Mouse (Mus musculus): ENCODE results near the gene Arhgef3. TPM values are rescaled to one million over a fixed set of nuclear protein-coding genes. Genes with fewer than 3 reads are reported as not detected.

Arhgef3 gene
- polyA plus RNA-seq, 1 experiment from 2014 or later, result 1.6 TPM

GRCm38 (mm10) chr14:27409662-27410061, 295.0 kb downstream of the Arhgef3 start:
- no peaks in the 10 kb centered on the region for H3K27me3 ChIP-seq (ENCODE audit: poor library complexity, severe bottlenecking)
- no peaks in the 10 kb centered on the region for H3K36me3 ChIP-seq (replicated peaks)
- no peaks in the 10 kb centered on the region for H3K4me1 ChIP-seq
- no peak for DNase-seq (ENCODE audit: extremely low spot score, low spot score)
- H3K9me3 ChIP-seq, result peaks cover 8% of the 10 kb centered on the region; the same call in 1 of the 2 replicates
- 92% methylated on average over 3 of the region's 3 CpGs for WGBS
- no peak overlapping the region for H3K27ac ChIP-seq
- no peak overlapping the region for H3K4me3 ChIP-seq

GRCm38 (mm10) chr14:27411492-27411891, 296.8 kb downstream of the Arhgef3 start:
- Histone ChIP-seq H3K27ac (no peak overlapping the region), H3K4me3 (no peak overlapping the region), H3K4me1 (no peaks in the 10 kb centered on the region), H3K36me3 (replicated peaks) (no peaks in the 10 kb centered on the region), H3K9me3 (peaks cover 5% of the 10 kb centered on the region; the same call in 1 of the 2 replicates), H3K27me3 (ENCODE audit: poor library complexity, severe bottlenecking) (no peaks in the 10 kb centered on the region)
- DNase-seq (ENCODE audit: extremely low spot score, low spot score), result no peak
- 93% methylated on average over 7 of the region's 7 CpGs for WGBS

- 88% methylated on average over 8 of the region's 8 CpGs for WGBS
- no peak overlapping the region for H3K27ac ChIP-seq
- no peaks in the 10 kb centered on the region for H3K4me1 ChIP-seq
- H3K9me3 ChIP-seq, result peaks cover 5% of the 10 kb centered on the region; the same call in 1 of the 2 replicates
- H3K36me3 ChIP-seq (replicated peaks), result no peaks in the 10 kb centered on the region
- H3K4me3 ChIP-seq, result no peak overlapping the region
- no peak for DNase-seq (ENCODE audit: extremely low spot score, low spot score)
- no peaks in the 10 kb centered on the region for H3K27me3 ChIP-seq (ENCODE audit: poor library complexity, severe bottlenecking)
Measured at GRCm38 (mm10) chr14:27412699-27413098, 298.0 kb downstream of the Arhgef3 start.

GRCm38 (mm10) chr14:27413961-27414360, 299.3 kb downstream of the Arhgef3 start:
- WGBS, result 43% methylated on average over 4 of the region's 4 CpGs
- H3K9me3 ChIP-seq, result peaks cover 5% of the 10 kb centered on the region; the same call in 1 of the 2 replicates

GRCm38 (mm10) chr14:27420816-27421215, 306.1 kb downstream of the Arhgef3 start:
- no peaks in the 10 kb centered on the region for H3K4me1 ChIP-seq
- DNase-seq (ENCODE audit: extremely low spot score, low spot score), result no peak
- no peak overlapping the region for H3K27ac ChIP-seq
- 75% methylated on average over 3 of the region's 3 CpGs for WGBS
- H3K36me3 ChIP-seq (replicated peaks), result no peaks in the 10 kb centered on the region
- no peak overlapping the region for H3K4me3 ChIP-seq
- H3K27me3 ChIP-seq (ENCODE audit: poor library complexity, severe bottlenecking), result no peaks in the 10 kb centered on the region
- H3K9me3 ChIP-seq, result no peaks in the 10 kb centered on the region; the same call in 1 of the 2 replicates

More at GRCm38 (mm10) chr14:27413961-27414360, 299.3 kb downstream of the Arhgef3 start:
- Histone ChIP-seq H3K36me3 (replicated peaks) (no peaks in the 10 kb centered on the region), H3K4me3 (no peak overlapping the region), H3K27me3 (ENCODE audit: poor library complexity, severe bottlenecking) (no peaks in the 10 kb centered on the region), H3K4me1 (no peaks in the 10 kb centered on the region), H3K27ac (no peak overlapping the region)
- no peak for DNase-seq (ENCODE audit: extremely low spot score, low spot score)

- Histone ChIP-seq H3K4me1 (no peaks in the 10 kb centered on the region), H3K36me3 (replicated peaks) (no peaks in the 10 kb centered on the region), H3K4me3 (no peak overlapping the region), H3K27me3 (ENCODE audit: poor library complexity, severe bottlenecking) (peaks cover 5% of the 10 kb centered on the region), H3K9me3 (peaks cover under 1% of the 10 kb centered on the region; the same call in 1 of the 2 replicates), H3K27ac (no peak overlapping the region)
- DNase-seq (ENCODE audit: extremely low spot score, low spot score), result no peak
- WGBS, result 100% methylated on average over 1 of the region's 1 CpGs
Measured at GRCm38 (mm10) chr14:27422301-27422700, 307.6 kb downstream of the Arhgef3 start.

GRCm38 (mm10) chr14:27428573-27428972, 313.9 kb downstream of the Arhgef3 start, which contains the start of gene Fam208a:
Gene Fam208a, plus strand, starts transcription at chr14:27428834.
- Histone ChIP-seq H3K9me3 (peaks cover 28% of the 10 kb centered on the region), H3K4me3 (peak within 1 kb of the TSS; percentile 73), H3K4me1 (peaks cover 18% of the 10 kb centered on the region), H3K27ac (peak within 1 kb of the TSS; percentile 98), H3K36me3 (replicated peaks) (peaks cover 35% of the 10 kb centered on the region), H3K27me3 (ENCODE audit: poor library complexity, severe bottlenecking) (peaks cover 15% of the 10 kb centered on the region)
- 1% methylated on average over 43 of the region's 43 CpGs for WGBS
- peak; percentile 91 for DNase-seq (ENCODE audit: extremely low spot score, low spot score)

GRCm38 (mm10) chr14:27428973-27429711, 314.4 kb downstream of the Arhgef3 start:
- Histone ChIP-seq H3K4me3 (peak overlapping the region; percentile 73), H3K9me3 (peaks cover 28% of the 10 kb centered on the region), H3K4me1 (peaks cover 18% of the 10 kb centered on the region), H3K27ac (peak overlapping the region; percentile 98), H3K27me3 (ENCODE audit: poor library complexity, severe bottlenecking) (peaks cover 15% of the 10 kb centered on the region), H3K36me3 (replicated peaks) (peaks cover 41% of the 10 kb centered on the region)
- under 1% methylated on average over 78 of the region's 78 CpGs for WGBS
- peak; percentile 71 for DNase-seq (ENCODE audit: extremely low spot score, low spot score)

- WGBS, result 96% methylated on average over 4 of the region's 4 CpGs
- DNase-seq (ENCODE audit: extremely low spot score, low spot score), result no peak
- H3K4me1 ChIP-seq, result peaks cover 18% of the 10 kb centered on the region
- peak overlapping the region; percentile 73; the same call in 1 of the 2 replicates for H3K4me3 ChIP-seq
- H3K36me3 ChIP-seq (replicated peaks), result peaks cover 51% of the 10 kb centered on the region
- H3K27me3 ChIP-seq (ENCODE audit: poor library complexity, severe bottlenecking), result peaks cover 15% of the 10 kb centered on the region
- H3K9me3 ChIP-seq, result peaks cover 28% of the 10 kb centered on the region
- no peak overlapping the region for H3K27ac ChIP-seq
Measured at GRCm38 (mm10) chr14:27430280-27430679, 315.6 kb downstream of the Arhgef3 start.

GRCm38 (mm10) chr14:27432064-27432463, 317.4 kb downstream of the Arhgef3 start:
- no peak overlapping the region for H3K27ac ChIP-seq
- WGBS, result 100% methylated on average over 2 of the region's 2 CpGs
- peaks cover 13% of the 10 kb centered on the region for H3K27me3 ChIP-seq (ENCODE audit: poor library complexity, severe bottlenecking)
- H3K4me1 ChIP-seq, result peaks cover 18% of the 10 kb centered on the region
- DNase-seq (ENCODE audit: extremely low spot score, low spot score), result no peak
- H3K4me3 ChIP-seq, result no peak overlapping the region
- peaks cover 63% of the 10 kb centered on the region for H3K36me3 ChIP-seq (replicated peaks)
- peaks cover 28% of the 10 kb centered on the region for H3K9me3 ChIP-seq

- no peak for DNase-seq (ENCODE audit: extremely low spot score, low spot score)
- peaks cover 15% of the 10 kb centered on the region; the same call in 1 of the 2 replicates for H3K9me3 ChIP-seq
- peaks cover 66% of the 10 kb centered on the region for H3K36me3 ChIP-seq (replicated peaks)
- H3K27me3 ChIP-seq (ENCODE audit: poor library complexity, severe bottlenecking), result no peaks in the 10 kb centered on the region
- WGBS, result 96% methylated on average over 1 of the region's 1 CpGs
- H3K4me3 ChIP-seq, result no peak overlapping the region
- no peaks in the 10 kb centered on the region for H3K4me1 ChIP-seq
- H3K27ac ChIP-seq, result no peak overlapping the region
Measured at GRCm38 (mm10) chr14:27436116-27436515, 321.4 kb downstream of the Arhgef3 start.

GRCm38 (mm10) chr14:27436826-27437225, 322.1 kb downstream of the Arhgef3 start:
- Histone ChIP-seq H3K9me3 (peaks cover 9% of the 10 kb centered on the region; the same call in 1 of the 2 replicates), H3K36me3 (replicated peaks) (peaks cover 60% of the 10 kb centered on the region), H3K27ac (no peak overlapping the region), H3K4me3 (no peak overlapping the region), H3K4me1 (no peaks in the 10 kb centered on the region), H3K27me3 (ENCODE audit: poor library complexity, severe bottlenecking) (no peaks in the 10 kb centered on the region)
- DNase-seq (ENCODE audit: extremely low spot score, low spot score), result no peak
- 84% methylated on average over 3 of the region's 3 CpGs for WGBS

- Histone ChIP-seq H3K27ac (no peak overlapping the region), H3K27me3 (ENCODE audit: poor library complexity, severe bottlenecking) (no peaks in the 10 kb centered on the region), H3K4me3 (no peak overlapping the region), H3K4me1 (no peaks in the 10 kb centered on the region), H3K9me3 (no peaks in the 10 kb centered on the region), H3K36me3 (replicated peaks) (peaks cover 61% of the 10 kb centered on the region)
- DNase-seq (ENCODE audit: extremely low spot score, low spot score), result no peak
Measured at GRCm38 (mm10) chr14:27440921-27441320, 326.2 kb downstream of the Arhgef3 start.
